Mouse (Mus musculus) thymus, postnatal 14 days (tissue): ENCODE measurements around the gene Lin28b.

Experiments used
- DNase-seq: peaks from one replicate; pipeline ENCODE4 v3.0.0; 2021

Gene Lin28b

DNA sequence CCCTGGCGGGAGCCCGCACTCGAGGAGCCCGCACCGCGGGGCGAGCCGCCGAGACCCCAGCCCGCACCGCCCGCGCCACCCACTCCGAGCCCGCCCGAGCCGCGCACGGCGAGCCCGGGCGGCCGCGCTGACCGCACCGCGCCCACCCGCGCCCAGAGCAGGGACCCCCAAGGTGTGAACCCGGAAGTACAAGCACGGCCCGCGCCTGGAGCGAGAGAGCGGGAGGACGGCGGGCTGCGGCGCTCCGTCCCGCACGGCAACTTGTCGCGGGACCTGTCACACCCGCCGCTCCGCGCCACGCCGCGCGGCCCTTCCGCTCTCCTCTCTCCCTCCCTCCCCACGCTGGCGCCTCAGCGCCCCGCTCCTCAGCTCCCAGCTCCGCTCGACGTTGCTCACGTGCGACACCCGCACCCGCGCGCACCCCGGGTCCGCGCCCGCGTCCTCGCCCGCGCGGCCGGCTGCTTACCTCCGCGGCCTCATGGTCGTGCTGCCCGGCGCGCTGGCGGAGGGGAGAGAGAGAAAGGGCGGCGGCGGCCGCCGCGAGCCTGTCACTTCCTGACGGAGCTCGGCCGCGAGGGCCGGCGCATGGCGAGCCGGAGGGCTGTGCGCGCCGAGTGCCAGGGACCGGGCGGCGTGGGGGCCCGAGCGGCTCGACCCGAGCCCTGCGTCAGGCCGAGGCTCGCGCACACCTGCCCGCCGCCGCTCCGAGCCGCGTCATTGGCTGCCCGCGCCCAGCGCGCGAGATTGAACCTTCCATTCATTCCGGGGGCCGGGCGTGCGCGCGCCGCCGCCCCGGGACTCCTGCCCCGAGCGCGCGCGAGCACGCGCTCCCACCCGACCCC, at the start of gene Lin28b:
TSS of gene Lin28b (minus strand) at position 635 of the 842 bp plus-strand sequence.
- peak; percentile 16 for DNase-seq

DNA sequence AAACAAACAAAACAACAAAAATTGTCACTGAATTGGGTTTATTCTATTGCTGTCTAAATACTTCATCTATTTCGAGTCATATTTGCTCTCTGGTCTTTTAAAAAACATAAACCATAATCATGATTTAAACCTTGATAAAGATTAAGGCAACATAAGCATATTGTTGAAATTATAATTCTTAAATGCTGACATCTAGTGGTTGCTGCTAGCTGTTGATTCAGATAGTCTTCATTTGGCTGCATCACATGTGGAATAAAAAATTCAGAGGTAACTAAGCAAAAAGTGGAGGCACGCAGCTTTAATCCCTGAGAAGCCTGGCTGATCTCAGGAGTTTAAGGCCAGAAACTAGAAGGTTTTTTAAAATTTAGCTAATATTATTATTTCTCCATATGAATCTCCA, 25.6 kb upstream of the Lin28b start:
- DNase-seq = no peak

DNA sequence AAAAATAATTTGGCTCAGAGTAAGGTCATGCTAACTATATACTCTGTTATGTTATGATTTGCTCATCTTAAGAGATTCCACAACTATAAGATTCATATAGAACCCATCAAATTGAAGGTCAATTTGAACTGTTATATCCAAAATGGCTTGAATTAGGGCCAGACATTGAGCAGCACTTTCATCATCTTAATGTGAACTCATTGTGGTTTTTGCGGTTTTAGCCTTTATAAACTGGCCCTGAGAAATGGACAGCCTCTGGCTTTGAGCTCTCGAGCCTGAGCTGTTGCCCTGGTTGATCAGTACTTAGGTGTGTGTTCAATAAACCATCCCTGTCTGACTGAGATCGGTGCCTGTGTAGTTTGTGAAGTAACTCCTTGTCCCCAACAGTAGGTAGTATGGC, 24.5 kb upstream of the Lin28b start:
- no peak for DNase-seq

DNA sequence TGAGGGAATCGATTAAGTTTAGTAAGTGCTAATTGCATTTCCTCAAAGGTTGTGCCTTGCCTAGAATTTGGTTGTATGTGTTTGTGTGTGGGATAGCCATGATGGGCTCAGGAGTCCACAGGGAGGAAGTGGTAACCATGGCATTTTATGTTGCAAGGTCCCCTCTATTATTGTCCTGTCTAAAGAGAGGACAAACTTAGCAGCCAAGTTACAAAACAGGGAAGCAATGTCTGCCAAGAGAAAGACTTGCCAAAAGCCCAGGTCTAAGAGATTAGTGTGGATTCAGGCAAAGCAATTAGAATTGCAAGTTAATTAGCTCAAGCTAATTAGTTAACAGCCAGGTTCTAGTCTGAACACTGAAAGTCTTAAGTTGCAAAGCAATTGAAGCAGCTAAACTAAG, 14.1 kb upstream of the Lin28b start:
- no peak for DNase-seq

DNA sequence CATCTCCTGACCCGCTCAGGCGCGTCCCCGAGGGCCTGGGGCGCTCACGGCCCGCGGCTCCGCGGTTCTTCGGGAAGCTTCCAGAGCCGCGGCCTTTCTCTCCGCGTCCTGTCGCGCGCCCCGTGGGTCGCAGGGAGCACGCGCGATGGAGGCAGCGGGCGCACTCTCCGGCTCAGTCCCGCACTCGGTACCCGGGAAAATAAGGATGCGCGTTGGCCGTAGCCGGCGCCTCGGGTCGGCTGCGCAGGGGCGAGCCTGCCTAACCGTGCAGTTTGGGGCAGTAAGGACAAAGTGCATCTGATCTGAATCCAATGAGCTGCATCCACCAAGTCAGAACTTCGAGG, 380 bp upstream of the Lin28b start:
- DNase-seq = peak; percentile 5

DNA sequence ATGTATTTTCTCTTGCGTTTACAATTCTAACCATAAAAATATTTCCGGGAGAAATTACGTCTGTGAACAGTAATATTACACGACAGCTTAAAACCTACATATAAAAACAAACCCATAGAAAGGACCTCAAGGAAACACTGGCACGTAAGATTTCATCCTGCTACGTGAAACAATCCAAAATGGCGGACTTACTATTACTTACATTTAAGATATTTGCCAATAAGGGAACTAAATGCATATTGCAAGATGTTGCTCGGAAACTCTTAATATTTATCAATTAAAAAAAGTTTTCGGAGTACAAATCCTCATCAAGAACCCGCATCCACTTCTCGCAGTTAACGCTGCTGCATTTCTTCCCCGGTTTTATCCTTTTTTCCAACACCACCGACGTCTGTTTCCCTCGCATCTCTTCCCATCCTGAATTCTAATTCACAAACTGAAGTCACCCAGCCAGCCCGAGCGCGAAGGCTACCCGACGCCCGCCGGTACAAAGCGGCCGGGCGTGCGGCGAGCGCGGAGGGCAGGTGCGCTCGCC, 902 bp downstream of the Lin28b start:
- DNase-seq = no peak

DNA sequence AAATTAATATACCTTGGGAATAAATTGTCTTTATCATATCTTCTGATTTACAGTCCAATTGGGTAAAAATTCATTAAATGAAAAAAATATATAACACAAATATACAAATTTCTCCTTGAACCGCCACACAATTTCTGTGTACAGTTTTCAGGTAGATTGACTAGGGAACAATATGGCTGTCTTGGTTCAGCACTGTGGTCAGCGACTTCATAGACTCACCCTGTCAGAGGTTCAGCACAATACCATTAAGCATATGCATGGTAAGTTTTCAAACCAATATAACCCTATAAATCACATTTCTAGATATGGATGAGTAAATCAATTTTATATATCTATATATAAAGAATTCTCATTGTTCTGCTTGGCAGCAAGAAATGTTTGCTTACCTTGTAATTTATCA, 3.0 kb downstream of the Lin28b start:
- DNase-seq = no peak

DNA sequence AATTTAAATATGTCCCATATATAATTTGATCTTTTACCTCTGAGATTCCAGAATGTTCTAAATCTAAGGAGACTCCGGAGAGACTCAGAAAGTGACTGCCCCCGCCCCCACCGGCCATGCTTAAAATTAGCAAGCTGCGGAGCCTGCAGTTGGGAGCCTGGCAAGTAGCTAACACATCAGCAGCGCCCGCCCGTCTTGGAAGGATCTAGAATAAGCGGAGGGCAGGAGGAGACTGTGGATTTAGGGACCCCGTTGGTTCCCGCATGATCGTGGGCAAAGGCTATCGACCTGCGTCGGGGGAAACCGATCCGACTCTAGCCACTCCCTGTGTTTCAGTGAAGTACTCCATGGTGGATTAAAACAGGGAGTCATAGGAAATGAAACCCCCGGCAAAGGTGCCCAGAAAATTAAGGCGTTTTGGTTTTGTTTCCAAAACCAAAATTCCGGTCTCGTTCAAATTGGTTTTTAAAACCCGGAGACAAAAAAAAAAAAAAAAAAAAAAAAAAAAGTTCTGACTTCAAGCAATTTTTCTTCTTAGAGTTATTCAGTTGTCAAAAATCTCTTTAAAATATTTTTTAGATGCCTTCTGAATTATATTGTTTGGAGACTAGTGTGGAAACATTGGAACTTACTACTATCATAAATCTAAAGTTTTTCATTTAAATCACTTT, 12.4 kb downstream of the Lin28b start:
- DNase-seq = no peak

DNA sequence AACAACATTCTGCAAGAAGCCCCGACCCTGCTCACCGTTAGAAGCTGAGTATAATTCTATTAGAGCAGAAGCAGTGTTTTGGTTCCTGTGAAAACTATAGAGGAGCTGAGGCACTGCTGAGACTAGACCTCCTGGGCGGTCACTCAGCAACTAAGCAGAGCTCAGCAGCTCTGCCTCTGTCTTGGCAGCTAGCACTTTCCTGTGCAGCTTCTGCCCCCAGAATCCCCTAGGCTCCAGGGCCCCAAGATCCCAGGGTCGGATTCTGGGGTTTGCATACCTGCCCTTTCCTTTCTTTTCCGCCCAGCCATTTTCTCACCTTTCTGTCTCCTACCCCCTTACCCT, 13.1 kb downstream of the Lin28b start:
- DNase-seq = no peak

DNA sequence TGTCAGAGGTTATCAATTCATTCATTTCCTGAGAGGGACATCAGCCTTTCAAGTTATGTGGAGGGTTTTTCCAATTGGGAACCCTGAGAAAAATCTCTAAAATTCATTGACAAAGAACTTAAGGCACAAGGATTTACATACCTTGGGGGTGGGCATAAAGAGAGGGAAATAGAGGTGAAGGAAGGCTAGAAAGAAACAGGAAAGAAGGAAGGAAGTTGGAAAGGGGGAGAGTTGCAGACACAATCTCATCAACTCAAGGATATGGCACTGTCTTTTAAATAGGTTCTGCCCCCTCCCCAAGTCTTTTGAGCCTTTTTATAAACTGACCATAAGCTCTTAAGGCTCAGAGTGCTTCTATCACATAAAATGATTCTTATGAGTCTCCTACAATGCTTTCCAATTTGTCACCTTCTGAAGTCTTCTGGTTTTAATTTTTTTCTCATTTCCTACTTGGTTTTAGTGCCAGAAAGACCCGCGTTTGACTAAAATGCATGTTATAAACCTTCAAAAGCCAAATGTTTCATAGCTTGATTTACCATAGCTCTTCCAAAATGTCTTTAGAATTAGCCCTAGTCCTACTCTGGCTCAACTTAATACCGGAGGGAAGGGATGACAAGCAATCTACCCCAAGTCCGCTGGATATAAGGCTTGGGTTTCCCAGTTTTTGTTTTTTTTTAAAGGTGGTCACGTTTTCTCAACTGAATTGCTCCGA, 13.6 kb downstream of the Lin28b start:
- DNase-seq = no peak

DNA sequence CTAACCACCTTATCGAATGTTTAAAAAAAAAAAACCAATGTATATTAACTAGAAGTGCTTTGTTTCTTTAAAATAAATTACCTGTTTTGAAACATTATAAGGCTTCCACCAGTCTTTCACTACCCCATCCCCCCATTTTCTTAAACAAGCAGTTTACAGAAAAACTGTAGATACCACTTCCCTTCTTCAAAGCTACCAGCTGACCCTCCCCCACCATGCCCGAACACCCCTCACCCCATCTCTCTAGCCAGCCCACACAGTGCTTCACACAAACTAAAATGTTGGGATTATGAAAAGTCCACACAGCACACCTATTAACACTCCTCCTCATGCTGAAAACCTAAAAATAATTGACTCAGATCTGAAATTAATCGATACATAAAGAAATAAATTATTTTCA, 14.9 kb downstream of the Lin28b start:
- no peak for DNase-seq

DNA sequence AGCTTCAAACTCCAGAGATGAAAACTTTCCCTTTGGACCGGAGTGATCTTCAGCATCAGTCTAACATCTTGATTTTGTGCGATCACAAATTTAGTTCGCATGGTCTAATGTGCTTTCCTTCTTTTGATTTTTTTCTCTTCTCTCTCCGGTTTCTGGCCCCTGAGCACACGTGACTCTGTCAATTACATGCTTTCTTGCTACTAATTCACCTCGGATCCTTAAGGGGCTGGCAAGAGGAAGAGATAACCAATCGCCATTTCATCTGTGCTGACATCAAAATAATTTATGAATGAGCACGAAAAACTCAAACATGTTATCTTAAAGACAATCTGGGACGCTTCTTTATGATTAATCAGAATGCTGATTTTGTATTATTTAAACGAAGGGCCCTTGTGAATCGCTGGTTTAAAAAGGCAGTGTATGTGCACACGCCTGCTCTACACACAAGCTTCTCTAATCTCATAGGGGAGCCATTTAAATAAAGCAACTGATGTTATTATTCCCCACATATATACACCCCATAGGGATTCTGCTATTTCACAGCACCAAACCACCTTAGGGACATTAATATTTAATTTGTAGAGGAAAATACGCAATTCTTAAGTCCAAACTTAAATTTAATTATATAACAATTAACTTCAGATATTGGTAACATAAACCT, 16.0 kb downstream of the Lin28b start:
- DNase-seq = no peak

DNA sequence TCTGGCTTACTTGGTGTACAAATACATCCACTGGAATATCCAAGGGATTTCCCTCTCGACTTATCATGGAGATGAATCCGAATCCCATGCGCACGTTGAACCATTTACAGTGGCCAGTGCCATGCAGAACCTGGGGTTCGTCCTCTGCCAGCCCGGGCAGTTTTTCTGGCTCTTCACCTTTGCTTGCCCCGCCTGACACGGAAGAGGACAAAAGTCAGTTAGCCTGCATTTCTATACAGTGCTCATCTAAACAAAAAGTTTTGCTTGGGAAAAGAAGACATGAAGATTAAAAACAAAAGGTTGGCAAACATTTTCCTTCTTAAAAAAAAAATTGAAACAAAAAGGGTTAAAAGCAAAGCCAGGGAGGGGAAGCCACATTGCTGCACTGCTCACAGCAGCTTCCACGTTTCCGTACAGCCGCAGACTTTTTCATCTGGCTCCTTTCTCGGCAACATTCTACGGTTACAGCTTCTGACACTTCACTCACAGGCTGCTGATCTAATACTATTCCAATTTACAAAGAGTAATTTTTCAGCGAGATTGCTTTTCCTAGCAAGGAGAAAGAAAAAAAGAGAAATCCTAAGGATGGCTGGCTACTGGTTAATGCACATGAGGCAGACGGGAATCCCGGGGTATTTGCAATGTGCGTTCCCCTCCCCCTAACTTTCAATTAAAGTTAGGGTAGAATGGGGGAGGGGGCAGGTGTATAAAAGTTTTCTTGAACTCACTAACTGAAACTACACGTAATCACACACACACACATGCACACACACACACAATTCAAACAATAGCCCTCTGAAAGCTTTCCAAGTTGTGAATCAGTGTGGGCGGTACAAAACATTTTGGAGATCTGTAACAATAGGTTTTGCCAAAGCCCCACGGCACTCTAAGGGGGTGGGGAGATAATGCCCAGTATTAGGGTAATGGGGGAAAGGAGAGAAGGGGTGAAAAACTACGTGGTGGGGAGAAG, 16.9 kb downstream of the Lin28b start:
- no peak for DNase-seq

DNA sequence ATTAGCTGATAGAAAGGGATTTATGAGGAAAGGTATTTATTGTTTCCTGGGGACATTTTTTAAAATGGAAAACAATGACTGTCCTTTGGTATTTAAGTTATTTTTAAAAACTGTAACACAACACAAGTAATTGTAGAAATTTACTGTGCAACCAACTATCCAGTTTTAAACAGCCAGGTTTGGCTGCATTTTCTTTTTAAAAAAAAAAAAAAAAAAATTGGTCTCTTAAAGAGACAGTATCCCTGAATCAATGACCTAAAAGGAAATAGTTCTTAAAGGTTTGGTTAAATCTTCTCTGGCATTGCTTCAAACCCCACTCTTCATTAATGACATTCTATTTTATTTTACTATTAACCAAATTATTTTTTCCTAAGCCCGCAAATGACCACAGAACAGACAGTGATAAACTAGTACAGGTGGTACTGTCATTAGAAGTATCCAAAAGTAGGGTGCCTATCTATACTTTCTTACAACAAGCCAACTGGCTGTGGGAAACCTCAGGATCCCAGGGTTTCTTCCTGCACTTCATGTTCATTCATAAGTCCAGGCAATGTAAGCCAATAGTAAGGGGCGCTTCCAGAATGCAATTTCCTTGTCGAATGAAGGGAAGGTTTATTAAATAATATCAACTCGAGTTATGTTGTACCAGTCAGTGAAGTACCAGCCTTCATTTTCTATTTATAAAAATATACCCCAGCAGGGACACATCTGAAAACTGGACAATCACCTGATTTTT, 17.8 kb downstream of the Lin28b start:
- no peak for DNase-seq

DNA sequence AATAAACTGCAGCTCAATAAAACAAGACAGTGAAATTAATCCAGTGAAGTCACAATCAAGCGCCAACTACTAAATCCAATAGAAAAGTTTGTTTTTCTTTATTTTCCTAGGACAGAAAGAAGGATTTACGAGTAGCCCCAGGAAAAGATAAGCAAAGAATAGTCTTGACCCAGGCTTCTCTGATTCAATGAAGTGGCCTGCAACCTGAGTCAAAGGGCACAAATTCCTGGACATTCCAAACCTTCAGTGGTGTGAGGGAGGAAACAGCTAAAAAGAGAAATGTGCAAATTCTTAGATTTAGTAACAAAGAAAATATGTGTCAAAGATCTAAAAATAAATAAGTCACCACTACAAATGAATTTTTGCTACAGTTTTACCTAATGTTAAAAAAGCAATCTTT, 27.6 kb downstream of the Lin28b start:
- DNase-seq = no peak

DNA sequence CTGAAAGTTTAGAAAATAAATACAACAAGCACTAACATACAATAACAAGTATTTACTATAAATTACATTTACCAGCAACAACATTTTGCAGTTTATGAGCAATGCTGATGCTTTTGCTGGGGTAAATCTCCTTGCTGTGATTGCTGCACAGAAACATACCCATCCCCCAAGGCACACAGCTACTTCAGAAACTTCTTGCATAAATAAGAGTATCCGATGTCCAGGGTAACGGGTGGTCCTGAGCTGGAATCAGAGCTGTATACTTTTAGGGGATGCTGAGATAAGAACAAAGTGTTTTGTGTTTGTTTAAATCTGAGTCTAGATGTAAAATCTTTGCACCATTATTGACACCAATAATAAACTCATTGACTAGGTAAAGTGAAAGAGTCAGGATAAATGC, 28.1 kb downstream of the Lin28b start:
- no peak for DNase-seq

DNA sequence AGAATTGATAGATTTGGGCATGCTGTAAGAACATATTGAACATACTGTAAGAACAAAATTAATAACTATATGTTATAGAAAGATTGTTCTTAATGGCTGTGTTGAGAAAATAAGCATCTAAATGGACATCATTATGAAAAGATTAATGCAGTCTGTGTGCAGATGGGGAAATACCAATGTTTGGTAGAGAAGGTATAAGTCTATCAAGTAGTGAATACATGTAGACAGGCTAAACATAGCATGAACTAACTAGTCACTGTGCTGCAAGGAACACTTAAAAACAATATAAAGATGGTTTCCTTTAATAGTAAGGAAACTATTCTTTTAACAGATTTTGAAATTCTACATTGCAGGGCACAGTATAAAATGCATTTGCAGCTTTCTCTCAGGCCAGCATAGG, 39.6 kb downstream of the Lin28b start:
- DNase-seq = no peak

DNA sequence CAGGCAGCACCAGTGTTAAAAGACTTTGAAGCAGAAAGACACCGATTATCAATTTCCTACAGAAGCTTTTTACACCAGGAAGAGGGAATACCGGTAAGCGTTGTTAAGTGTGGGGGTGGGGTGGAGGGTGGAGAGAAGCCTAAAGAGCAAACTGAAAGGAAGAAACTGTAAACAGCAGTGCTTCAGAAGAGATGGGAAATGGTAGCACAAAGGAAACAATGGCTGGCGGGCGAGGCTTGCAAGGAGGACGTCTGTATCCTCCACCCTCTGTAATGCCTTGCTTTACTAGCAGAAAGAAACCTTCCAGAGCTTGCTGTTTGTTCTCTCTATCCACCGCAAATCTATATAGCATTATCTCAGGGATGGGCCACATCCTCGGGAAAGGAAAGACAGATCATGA, 40.0 kb downstream of the Lin28b start:
- no peak for DNase-seq

DNA sequence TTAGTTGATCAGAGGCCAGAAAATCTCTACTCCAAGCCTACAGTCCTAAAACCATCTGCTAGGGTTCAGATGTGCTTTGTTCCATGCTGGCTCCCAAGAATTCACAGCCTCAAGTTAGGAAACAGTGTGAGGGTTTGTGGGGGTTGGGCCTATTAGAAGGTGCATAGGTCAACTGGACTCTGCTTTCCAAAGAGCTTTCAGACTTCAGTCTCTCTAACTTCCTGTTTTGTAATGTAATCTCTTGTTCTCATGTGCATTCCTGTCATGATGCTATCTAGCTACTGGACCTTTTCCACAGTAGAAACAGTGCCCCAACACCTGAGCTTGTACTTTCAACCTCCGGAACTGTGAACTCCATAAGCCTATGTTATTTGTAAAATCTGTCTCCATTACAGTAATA, 63.8 kb downstream of the Lin28b start:
- no peak for DNase-seq

DNA sequence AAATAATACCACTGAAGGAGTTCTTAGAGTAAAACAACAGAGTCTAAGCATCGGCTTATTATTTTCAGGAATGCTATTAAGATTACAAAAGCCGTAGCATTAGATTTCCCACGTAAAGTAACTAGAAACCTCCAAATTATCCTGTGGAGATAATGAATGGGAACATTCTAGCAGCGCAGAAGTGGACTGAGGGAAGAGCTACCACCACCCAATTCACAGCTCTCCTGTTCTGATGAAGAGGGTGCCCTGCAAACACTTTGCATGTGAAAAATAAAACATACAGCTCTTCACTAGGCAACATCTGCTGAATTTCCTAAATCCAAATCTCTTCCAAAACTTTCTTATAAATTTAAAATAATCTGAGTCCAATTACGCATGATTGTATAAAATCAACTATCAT, 74.1 kb downstream of the Lin28b start:
- no peak for DNase-seq

DNA sequence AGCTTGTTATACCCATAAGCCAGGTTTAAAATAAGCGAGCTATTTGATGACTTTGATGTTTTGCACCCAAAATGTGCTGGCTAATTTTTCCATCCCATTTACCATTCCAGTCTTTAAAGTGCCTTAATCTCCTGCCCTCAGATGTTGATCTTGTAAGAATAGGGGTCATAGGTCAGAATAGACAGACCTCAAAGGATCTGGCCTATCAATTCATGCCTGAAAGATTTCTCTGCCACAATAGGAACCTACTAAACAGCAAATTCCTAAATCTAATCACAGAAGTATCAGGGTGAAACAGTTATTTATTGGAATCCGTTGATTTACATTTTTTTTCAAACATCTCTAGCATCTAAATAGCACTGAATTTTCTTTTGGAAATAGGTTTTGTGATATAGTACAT, 74.5 kb downstream of the Lin28b start:
- no peak for DNase-seq
